Mouse (Mus musculus) CD4-positive, CD25-positive, alpha-beta regulatory T cell (primary cell): ENCODE measurements around the gene Hist1h4h. TPM values are rescaled to one million over a fixed set of nuclear protein-coding genes. Genes with fewer than 3 reads are reported as not detected.

Source experiments
- polyA plus RNA-seq: library from polyadenylated mRNA; unstranded; fragments of 100-300 nt; shearing (Covaris generic); gene quantifications from one replicate; pipeline ENCODE4 v1.2.1, GENCODE M21; 2017

The Hist1h4h gene
- polyA plus RNA-seq, 1 experiment from 2014 or later, result 5.1 TPM

Other genes starting within 250 kb of the Hist1h4h start
- gene Zfp322a, start 161.8 kb upstream of the Hist1h4h start, polyA plus RNA-seq, result 25.9 TPM
- 12.4 TPM for gene Abt1, start 107.2 kb upstream of the Hist1h4h start, polyA plus RNA-seq
- gene Btn1a1, start 65.1 kb upstream of the Hist1h4h start, polyA plus RNA-seq, result 0.05 TPM
- gene Btn2a2, start 42.2 kb upstream of the Hist1h4h start, polyA plus RNA-seq, result not detected
- gene Hist1h2af, start 2.9 kb downstream of the Hist1h4h start, polyA plus RNA-seq, result not detected
- 0.53 TPM for gene Hist1h3g, start 4.4 kb downstream of the Hist1h4h start, polyA plus RNA-seq
- gene Hist1h2bh, start 12.3 kb downstream of the Hist1h4h start, polyA plus RNA-seq, result not detected
- gene Hist1h3f, start 13.0 kb downstream of the Hist1h4h start, polyA plus RNA-seq, result 0.37 TPM
- 0.66 TPM for gene Hist1h4f, start 20.6 kb downstream of the Hist1h4h start, polyA plus RNA-seq
- 0.60 TPM for gene Hist1h1d, start 22.2 kb downstream of the Hist1h4h start, polyA plus RNA-seq
- gene Hist1h3e, start 31.3 kb downstream of the Hist1h4h start, polyA plus RNA-seq, result 2.0 TPM
- 4.5 TPM for gene Hist1h2ae, start 40.2 kb downstream of the Hist1h4h start, polyA plus RNA-seq
- gene Hist1h2bg, start 40.3 kb downstream of the Hist1h4h start, polyA plus RNA-seq, result 3.0 TPM
- 0.68 TPM for gene Hist1h2bf, start 43.1 kb downstream of the Hist1h4h start, polyA plus RNA-seq
- not detected for gene Hist1h2ad, start 43.3 kb downstream of the Hist1h4h start, polyA plus RNA-seq
- 0.18 TPM for gene Hist1h3d, start 44.7 kb downstream of the Hist1h4h start, polyA plus RNA-seq
- 17.1 TPM for gene Hist1h4d, start 50.5 kb downstream of the Hist1h4h start, polyA plus RNA-seq
- 3.0 TPM for gene Hist1h2be, start 90.1 kb downstream of the Hist1h4h start, polyA plus RNA-seq
- gene Hist1h1e, start 91.5 kb downstream of the Hist1h4h start, polyA plus RNA-seq, result 13.2 TPM
- gene Hist1h2ac, start 152.9 kb downstream of the Hist1h4h start, polyA plus RNA-seq, result 0.59 TPM
- 10.5 TPM for gene Hist1h2bc, start 153.1 kb downstream of the Hist1h4h start, polyA plus RNA-seq
- gene Hist1h1t, start 164.8 kb downstream of the Hist1h4h start, polyA plus RNA-seq, result not detected
- 5.3 TPM for gene Hist1h4c, start 167.4 kb downstream of the Hist1h4h start, polyA plus RNA-seq
- gene Hfe, start 179.8 kb downstream of the Hist1h4h start, polyA plus RNA-seq, result 0.74 TPM
- gene Hist1h1c, start 207.8 kb downstream of the Hist1h4h start, polyA plus RNA-seq, result 23.2 TPM
- 0.38 TPM for gene Hist1h3c, start 214.6 kb downstream of the Hist1h4h start, polyA plus RNA-seq
- gene Hist1h2bb, start 215.7 kb downstream of the Hist1h4h start, polyA plus RNA-seq, result not detected
- gene Hist1h2ab, start 220.1 kb downstream of the Hist1h4h start, polyA plus RNA-seq, result 1.7 TPM
- gene Hist1h3b, start 221.2 kb downstream of the Hist1h4h start, polyA plus RNA-seq, result not detected
- gene Hist1h4b, start 226.0 kb downstream of the Hist1h4h start, polyA plus RNA-seq, result 14.5 TPM
- gene Hist1h4a, start 230.2 kb downstream of the Hist1h4h start, polyA plus RNA-seq, result not detected
- 4.0 TPM for gene Hist1h3a, start 231.3 kb downstream of the Hist1h4h start, polyA plus RNA-seq
- 1.1 TPM for gene Hist1h1a, start 232.6 kb downstream of the Hist1h4h start, polyA plus RNA-seq
- gene Trim38, start 238.9 kb downstream of the Hist1h4h start, polyA plus RNA-seq, result not detected